ENCODE assay signal across 26 mouse cellular contexts in genomic region chr11:3533406-3533932, GRCm38 (mm10). TPM values are rescaled to one million over a fixed set of nuclear protein-coding genes. Genes with fewer than 3 reads are reported as not detected.
DNase-seq lines count a peak whose midpoint lies in the region; ATAC-seq and TF ChIP-seq lines count a peak whose summit lies in the region.
"Had no signal": no experiment of that assay in that cellular context is flagged by ENCODE, and none has a peak within 500 bp of the region (broad histone marks: within the 10 kb centered on the region; RNA-seq: fewer than 3 reads in every experiment).

No protein-coding gene starts in this region.

- H3K36me3 ChIP-seq in embryonic facial prominence, embryonic 13.5 days, result peaks cover 62% of the 10 kb centered on the region
- H3K36me3 ChIP-seq in embryonic facial prominence, embryonic 10.5 days (replicated peaks), result peaks cover 65% of the 10 kb centered on the region
- H3K36me3 ChIP-seq in hindbrain, embryonic 13.5 days, result peaks cover 15% of the 10 kb centered on the region
- peaks cover 2% of the 10 kb centered on the region; the same call in 1 of the 2 replicates for H3K36me3 ChIP-seq in hindbrain, embryonic 11.5 days (ENCODE audit: control insufficient read depth, insufficient read depth, low read length)
- no peaks in the 10 kb centered on the region for H3K36me3 ChIP-seq in midbrain, embryonic 16.5 days (ENCODE audit: control insufficient read depth, insufficient read depth, low read length)
- no peaks in the 10 kb centered on the region for H3K36me3 ChIP-seq in midbrain, postnatal 0 days (ENCODE audit: insufficient read depth, low read length)
- H3K36me3 ChIP-seq: G1E; midbrain, embryonic 15.5 days had no signal

- ATAC-seq in embryonic facial prominence, embryonic 13.5 days (ENCODE audit: insufficient number of reproducible peaks, insufficient read depth, low FRiP score, low TSS enrichment, low read depth), result no peak
- ATAC-seq in hindbrain, embryonic 13.5 days (ENCODE audit: low FRiP score), result no peak
- ATAC-seq in hindbrain, embryonic 11.5 days (ENCODE audit: low FRiP score), result no peak
- ATAC-seq in midbrain, embryonic 16.5 days, result no peak
- ATAC-seq in midbrain, postnatal 0 days (ENCODE audit: low FRiP score), result no peak
- ATAC-seq: forebrain, embryonic 13.5 days; midbrain, embryonic 15.5 days had no signal

- no peak overlapping the region for H3K27ac ChIP-seq in embryonic facial prominence, embryonic 13.5 days
- H3K27ac ChIP-seq in embryonic facial prominence, embryonic 10.5 days (replicated peaks), result no peak overlapping the region
- no peak overlapping the region for H3K27ac ChIP-seq in hindbrain, embryonic 13.5 days
- no peak overlapping the region for H3K27ac ChIP-seq in hindbrain, embryonic 11.5 days (ENCODE audit: low read depth, low read length)
- H3K27ac ChIP-seq in midbrain, embryonic 16.5 days (ENCODE audit: low read length), result no peak overlapping the region
- H3K27ac ChIP-seq in midbrain, postnatal 0 days (ENCODE audit: low read depth, low read length), result no peak overlapping the region
- H3K27ac ChIP-seq: forebrain, embryonic 13.5 days; hindbrain, embryonic 12.5 days; limb, embryonic 12.5 days; liver, embryonic 14.5 days; lung, embryonic 15.5 days; midbrain, embryonic 15.5 days; stomach, embryonic 15.5 days had no signal

- H3K27me3 ChIP-seq in embryonic facial prominence, embryonic 13.5 days, result no peaks in the 10 kb centered on the region
- H3K27me3 ChIP-seq in embryonic facial prominence, embryonic 10.5 days (replicated peaks; ENCODE audit: low read depth, poor library complexity, severe bottlenecking), result no peaks in the 10 kb centered on the region
- H3K27me3 ChIP-seq in hindbrain, embryonic 13.5 days, result 0 out of 2 replicates have a peak, but pooled peaks cover 6% of the 10 kb centered on the region
- H3K27me3 ChIP-seq in hindbrain, embryonic 11.5 days (ENCODE audit: control insufficient read depth, insufficient read depth, low read length), result no peaks in the 10 kb centered on the region
- H3K27me3 ChIP-seq in midbrain, embryonic 16.5 days (ENCODE audit: control insufficient read depth, insufficient read depth, low read depth, low read length), result no peaks in the 10 kb centered on the region
- H3K27me3 ChIP-seq in midbrain, postnatal 0 days (ENCODE audit: insufficient read depth, low read length), result no peaks in the 10 kb centered on the region
- H3K27me3 ChIP-seq: CH12.LX; forebrain, embryonic 13.5 days; hindbrain, embryonic 12.5 days; limb, embryonic 12.5 days; lung, embryonic 15.5 days; midbrain, embryonic 15.5 days; stomach, embryonic 15.5 days had no signal

- DNase-seq in embryonic facial prominence, embryonic 10.5 days (ENCODE audit: low spot score), result no peak
- no peak for DNase-seq in hindbrain, embryonic 11.5 days (ENCODE audit: low spot score)
- DNase-seq in midbrain, postnatal 0 days (ENCODE audit: low spot score), result no peak
- no peak for DNase-seq in MN1 (ENCODE audit: low spot score)
- DNase-seq: adrenal gland, adult 2 months; B cell, adult 2 months; kidney, adult 2 months; kidney, postnatal 14 days; layer of hippocampus, postnatal 36 days; lung, postnatal 36 days; thymus, adult 18-20 months; thymus, postnatal 36 days had no signal

- no peak overlapping the region for H3K4me3 ChIP-seq in embryonic facial prominence, embryonic 13.5 days
- H3K4me3 ChIP-seq in embryonic facial prominence, embryonic 10.5 days, result no peak overlapping the region
- H3K4me3 ChIP-seq in hindbrain, embryonic 13.5 days, result no peak overlapping the region
- no peak overlapping the region for H3K4me3 ChIP-seq in hindbrain, embryonic 11.5 days (ENCODE audit: low read depth, low read length)
- H3K4me3 ChIP-seq in midbrain, embryonic 16.5 days (ENCODE audit: low read depth, low read length), result no peak overlapping the region
- H3K4me3 ChIP-seq in midbrain, postnatal 0 days (ENCODE audit: low read depth, low read length), result no peak overlapping the region
- H3K4me3 ChIP-seq: forebrain, embryonic 13.5 days; hindbrain, embryonic 12.5 days; limb, embryonic 12.5 days; lung, embryonic 15.5 days; midbrain, embryonic 15.5 days; stomach, embryonic 15.5 days had no signal

- 89% methylated on average over 17 of the region's 17 CpGs for WGBS in embryonic facial prominence, embryonic 13.5 days
- WGBS in embryonic facial prominence, embryonic 10.5 days, result 91% methylated on average over 17 of the region's 17 CpGs
- WGBS in hindbrain, embryonic 13.5 days, result 91% methylated on average over 17 of the region's 17 CpGs
- 87% methylated on average over 17 of the region's 17 CpGs for WGBS in hindbrain, embryonic 11.5 days
- 88% methylated on average over 17 of the region's 17 CpGs for WGBS in midbrain, embryonic 16.5 days
- WGBS in midbrain, postnatal 0 days, result 83% methylated on average over 17 of the region's 17 CpGs

- H3K9me3 ChIP-seq in embryonic facial prominence, embryonic 13.5 days, result no peaks in the 10 kb centered on the region
- no peaks in the 10 kb centered on the region for H3K9me3 ChIP-seq in embryonic facial prominence, embryonic 10.5 days
- H3K9me3 ChIP-seq in hindbrain, embryonic 13.5 days, result no peaks in the 10 kb centered on the region
- H3K9me3 ChIP-seq in hindbrain, embryonic 11.5 days (ENCODE audit: control insufficient read depth, low read length), result no peaks in the 10 kb centered on the region
- H3K9me3 ChIP-seq in midbrain, embryonic 16.5 days (replicated peaks; ENCODE audit: control insufficient read depth, low read length, poor library complexity, severe bottlenecking), result no peaks in the 10 kb centered on the region
- H3K9me3 ChIP-seq in midbrain, postnatal 0 days (ENCODE audit: low read length), result no peaks in the 10 kb centered on the region
- H3K9me3 ChIP-seq: forebrain, embryonic 13.5 days; G1E; hindbrain, embryonic 12.5 days; limb, embryonic 12.5 days; lung, embryonic 15.5 days; megakaryocyte, embryonic 14.5 days; midbrain, embryonic 15.5 days; stomach, embryonic 15.5 days had no signal

- peak overlapping the region; percentile 60; the same call in 1 of the 2 replicates for H3K9ac ChIP-seq in embryonic facial prominence, embryonic 13.5 days
- H3K9ac ChIP-seq in hindbrain, embryonic 13.5 days, result peak overlapping the region; percentile 59; the same call in 1 of the 2 replicates
- H3K9ac ChIP-seq in hindbrain, embryonic 11.5 days (ENCODE audit: low read depth, low read length), result no peak overlapping the region
- peak overlapping the region; percentile 38; the same call in 1 of the 2 replicates for H3K9ac ChIP-seq in midbrain, embryonic 16.5 days (ENCODE audit: low read depth, low read length)
- no peak overlapping the region; the same call in 1 of the 2 replicates for H3K9ac ChIP-seq in midbrain, postnatal 0 days (replicated peaks; ENCODE audit: low read length, poor library complexity, severe bottlenecking)
- H3K9ac ChIP-seq: forebrain, embryonic 13.5 days; hindbrain, embryonic 12.5 days; limb, embryonic 12.5 days; liver, embryonic 14.5 days; lung, embryonic 15.5 days; midbrain, embryonic 15.5 days; stomach, embryonic 15.5 days had no signal

- TF ChIP-seq CTCF in midbrain, postnatal 0 days (IDR thresholded peaks at IDR 0.05), result no peak

- H3K4me2 ChIP-seq in embryonic facial prominence, embryonic 13.5 days, result no peak overlapping the region
- H3K4me2 ChIP-seq in hindbrain, embryonic 13.5 days, result no peak overlapping the region
- H3K4me2 ChIP-seq in hindbrain, embryonic 11.5 days (replicated peaks; ENCODE audit: low read depth, low read length), result no peak overlapping the region
- no peak overlapping the region for H3K4me2 ChIP-seq in midbrain, embryonic 16.5 days (ENCODE audit: low read length)
- no peak overlapping the region for H3K4me2 ChIP-seq in midbrain, postnatal 0 days (ENCODE audit: low read depth, low read length, poor library complexity, severe bottlenecking)
- H3K4me2 ChIP-seq: forebrain, embryonic 13.5 days; hindbrain, embryonic 12.5 days; limb, embryonic 12.5 days; lung, embryonic 15.5 days; midbrain, embryonic 15.5 days; stomach, embryonic 15.5 days had no signal

- H3K4me1 ChIP-seq in embryonic facial prominence, embryonic 13.5 days, result peaks cover 34% of the 10 kb centered on the region
- peaks cover 34% of the 10 kb centered on the region for H3K4me1 ChIP-seq in embryonic facial prominence, embryonic 10.5 days
- peaks cover 21% of the 10 kb centered on the region for H3K4me1 ChIP-seq in hindbrain, embryonic 13.5 days (replicated peaks)
- peaks cover 6% of the 10 kb centered on the region for H3K4me1 ChIP-seq in hindbrain, embryonic 11.5 days (replicated peaks; ENCODE audit: control insufficient read depth, insufficient read depth, low read length)
- peaks cover 5% of the 10 kb centered on the region; the same call in 1 of the 2 replicates for H3K4me1 ChIP-seq in midbrain, embryonic 16.5 days (ENCODE audit: control insufficient read depth, insufficient read depth, low read length)
- peaks cover 5% of the 10 kb centered on the region for H3K4me1 ChIP-seq in midbrain, postnatal 0 days (ENCODE audit: insufficient read depth, low read length)

RNA-seq across cellular contexts. Expression of gene Smtn, which starts 6.9 kb away (rescaled TPM):
- 43.9 and 46.1 TPM in 2 replicates for polyA plus RNA-seq in embryonic facial prominence, embryonic 13.5 days (2015; fragmentation: Nextera tagmentation; extraction: Ambion mirVana)
- polyA plus RNA-seq in embryonic facial prominence, embryonic 10.5 days (2016; fragmentation: Nextera tagmentation; extraction: Ambion mirVana), result 40.5 and 42.6 TPM in 2 replicates
- 16.7 and 17.7 TPM in 2 replicates for polyA plus RNA-seq in hindbrain, embryonic 13.5 days (2015; fragmentation: Nextera tagmentation; extraction: Ambion mirVana)
- 27.0 and 27.5 TPM in 2 replicates for polyA plus RNA-seq in hindbrain, embryonic 11.5 days (2014; fragmentation: Nextera tagmentation; extraction: Ambion mirVana)
- 14.2 and 14.7 TPM in 2 replicates for polyA plus RNA-seq in midbrain, embryonic 16.5 days (2015; fragmentation: Nextera tagmentation; extraction: Ambion mirVana)
- 7.3 and 9.9 TPM in 2 replicates for total RNA-seq in midbrain, postnatal 0 days (2014; rRNA removed)
- polyA plus RNA-seq in midbrain, postnatal 0 days (2015; fragmentation: Nextera tagmentation; extraction: Ambion mirVana), result 8.0 and 8.1 TPM in 2 replicates
- total RNA-seq: G1E had no signal
- polyA plus RNA-seq: G1E had no signal

RNA-seq across cellular contexts. Expression of gene Selenom, which starts 19.0 kb away (rescaled TPM):
- 128 and 132 TPM in 2 replicates for polyA plus RNA-seq in embryonic facial prominence, embryonic 13.5 days (2015; fragmentation: Nextera tagmentation; extraction: Ambion mirVana)
- polyA plus RNA-seq in embryonic facial prominence, embryonic 10.5 days (2016; fragmentation: Nextera tagmentation; extraction: Ambion mirVana), result 39.3 and 50.2 TPM in 2 replicates
- polyA plus RNA-seq in hindbrain, embryonic 13.5 days (2015; fragmentation: Nextera tagmentation; extraction: Ambion mirVana), result 55.8 and 58.4 TPM in 2 replicates
- polyA plus RNA-seq in hindbrain, embryonic 11.5 days (2014; fragmentation: Nextera tagmentation; extraction: Ambion mirVana), result 66.5 and 67.4 TPM in 2 replicates
- 87.5 and 129 TPM in 2 replicates for polyA plus RNA-seq in midbrain, embryonic 16.5 days (2015; fragmentation: Nextera tagmentation; extraction: Ambion mirVana)
- 244 and 290 TPM in 2 replicates for total RNA-seq in midbrain, postnatal 0 days (2014; rRNA removed)
- polyA plus RNA-seq in midbrain, postnatal 0 days (2015; fragmentation: Nextera tagmentation; extraction: Ambion mirVana), result 298 and 349 TPM in 2 replicates
- total RNA-seq: G1E had no signal
- polyA plus RNA-seq: G1E had no signal

RNA-seq across cellular contexts. Expression of gene Inpp5j, which starts 28.8 kb away (rescaled TPM):
- polyA plus RNA-seq in embryonic facial prominence, embryonic 13.5 days (2015; fragmentation: Nextera tagmentation; extraction: Ambion mirVana), result 0.48 and 0.85 TPM in 2 replicates
- polyA plus RNA-seq in embryonic facial prominence, embryonic 10.5 days (2016; fragmentation: Nextera tagmentation; extraction: Ambion mirVana), result 0.13 and 0.25 TPM in 2 replicates
- 3.3 and 4.1 TPM in 2 replicates for polyA plus RNA-seq in hindbrain, embryonic 13.5 days (2015; fragmentation: Nextera tagmentation; extraction: Ambion mirVana)
- 0.09 and 0.29 TPM in 2 replicates for polyA plus RNA-seq in hindbrain, embryonic 11.5 days (2014; fragmentation: Nextera tagmentation; extraction: Ambion mirVana)
- 8.3 and 10.3 TPM in 2 replicates for polyA plus RNA-seq in midbrain, embryonic 16.5 days (2015; fragmentation: Nextera tagmentation; extraction: Ambion mirVana)
- total RNA-seq in midbrain, postnatal 0 days (2014; rRNA removed), result 10.5 and 10.6 TPM in 2 replicates
- polyA plus RNA-seq in midbrain, postnatal 0 days (2015; fragmentation: Nextera tagmentation; extraction: Ambion mirVana), result 17.3 and 19.3 TPM in 2 replicates
- total RNA-seq: CH12.LX had no signal
- polyA plus RNA-seq: G1E; limb, embryonic 12.5 days had no signal

RNA-seq across cellular contexts. Expression of gene Pla2g3, which starts 45.4 kb away (rescaled TPM):
- polyA plus RNA-seq in embryonic facial prominence, embryonic 13.5 days (2015; fragmentation: Nextera tagmentation; extraction: Ambion mirVana), result 0.51 and 0.60 TPM in 2 replicates
- 1.6 and 2.0 TPM in 2 replicates for polyA plus RNA-seq in embryonic facial prominence, embryonic 10.5 days (2016; fragmentation: Nextera tagmentation; extraction: Ambion mirVana)
- 0.61 and 0.62 TPM in 2 replicates for polyA plus RNA-seq in hindbrain, embryonic 13.5 days (2015; fragmentation: Nextera tagmentation; extraction: Ambion mirVana)
- polyA plus RNA-seq in hindbrain, embryonic 11.5 days (2014; fragmentation: Nextera tagmentation; extraction: Ambion mirVana), result 0.60 and 0.86 TPM in 2 replicates
- polyA plus RNA-seq in midbrain, embryonic 16.5 days (2015; fragmentation: Nextera tagmentation; extraction: Ambion mirVana), result 1.7 and 3.9 TPM in 2 replicates
- 27.4 and 33.1 TPM in 2 replicates for total RNA-seq in midbrain, postnatal 0 days (2014; rRNA removed)
- 15.4 and 20.1 TPM in 2 replicates for polyA plus RNA-seq in midbrain, postnatal 0 days (2015; fragmentation: Nextera tagmentation; extraction: Ambion mirVana)
- total RNA-seq: CH12.LX; gastrocnemius, adult 8-10 months had no signal
- polyA plus RNA-seq: G1E had no signal

Comparison
In these comparisons a context has a peak if more than half of its experiments do, and no peak if none do; other contexts are left out.
1. H3K9ac ChIP-seq: peak in embryonic facial prominence, embryonic 13.5 days (single experiment), hindbrain, embryonic 13.5 days (single experiment) and midbrain, embryonic 16.5 days (single experiment); none in hindbrain, embryonic 11.5 days (single experiment) and midbrain, postnatal 0 days (single experiment).